Mouse (Mus musculus) MEL (cell line): ENCODE data around the gene Pold4. TPM values are rescaled to one million over a fixed set of nuclear protein-coding genes. Genes with fewer than 3 reads are reported as not detected.

ENCODE experiments used
- DNase-seq: peaks from one replicate; pipeline ENCODE4 v3.0.0; 2011; ENCODE audit warnings: low read depth, low spot score
- H3K27ac ChIP-seq: 2 replicates; pipeline ENCODE4 v1.5.1; 2012; ENCODE audit warnings: low read depth, mild to moderate bottlenecking, control low read depth, low read length, moderate library complexity; ENCODE audit not compliant: control insufficient read depth
- H3K27me3 ChIP-seq, 2 experiments: fragments of 150-350 bp in 1 of 2; sonication (generic) in 1 of 2; 2 replicates each; pipeline ENCODE4 v1.6.1; 2012; ENCODE audit warnings: low read length in 2 of 2, mild to moderate bottlenecking in 2 of 2, improper control_type of control experiment in 1 of 2, moderate library complexity in 1 of 2; ENCODE audit not compliant: insufficient read depth in 2 of 2, control insufficient read depth in 1 of 2
- H3K36me3 ChIP-seq, 2 experiments: 2 replicates each; pipeline ENCODE4 v1.6.1; 2012 to 2014; ENCODE audit warnings: low read length in 2 of 2, improper control_type of control experiment in 1 of 2, inconsistent platforms in 1 of 2, mild to moderate bottlenecking in 1 of 2; ENCODE audit not compliant: insufficient read depth in 2 of 2, control insufficient read depth in 1 of 2
- H3K4me1 ChIP-seq, 2 experiments: fragments of 150-350 bp in 1 of 2; sonication (generic) in 1 of 2; 2 replicates each; pipeline ENCODE4 v1.6.1; 2012; ENCODE audit warnings: low read length in 2 of 2, improper control_type of control experiment in 1 of 2, mild to moderate bottlenecking in 1 of 2; ENCODE audit not compliant: insufficient read depth in 2 of 2, control insufficient read depth in 1 of 2
- H3K4me3 ChIP-seq, 2 experiments: fragments of 150-350 bp in 1 of 2; sonication (generic) in 1 of 2; 2 replicates each; pipeline ENCODE4 v1.5.1; 2012; ENCODE audit warnings: low read depth in 2 of 2, low read length in 2 of 2, mild to moderate bottlenecking in 2 of 2, moderate library complexity in 2 of 2, control low read depth in 1 of 2, improper control_type of control experiment in 1 of 2; ENCODE audit not compliant: control insufficient read depth in 1 of 2, insufficient read depth in 1 of 2
- H3K79me2 ChIP-seq: 2 replicates; pipeline ENCODE4 v1.6.1; 2012; ENCODE audit warnings: mild to moderate bottlenecking, low read length, moderate library complexity; ENCODE audit not compliant: control insufficient read depth, poor library complexity, insufficient read depth
- H3K9ac ChIP-seq: 2 replicates; pipeline ENCODE4 v1.6.1; 2012; ENCODE audit warnings: low read depth, mild to moderate bottlenecking, control low read depth, low read length, moderate library complexity; ENCODE audit not compliant: control insufficient read depth, poor library complexity, severe bottlenecking
- H3K9me3 ChIP-seq: fragments of 150-350 bp; sonication (generic); replicated peaks from 2 replicates; pipeline ENCODE4 v1.6.1; 2012; ENCODE audit warnings: mild to moderate bottlenecking, low read length, improper control_type of control experiment, moderate library complexity; ENCODE audit not compliant: insufficient read depth
- BHLHE40 ChIP-seq: IDR thresholded peaks from 2 replicates; pipeline ENCODE4 v1.6.1; 2012; ENCODE audit warnings: low read depth, mild to moderate bottlenecking, inconsistent platforms, low read length, improper control_type of control experiment, borderline replicate concordance
- CHD1 ChIP-seq: IDR thresholded peaks from 2 replicates; pipeline ENCODE4 v1.6.1; 2012; ENCODE audit warnings: low read depth, mild to moderate bottlenecking, inconsistent platforms, low read length, improper control_type of control experiment
- CTCF ChIP-seq, 3 experiments: IDR thresholded peaks in 2 of 3; conservative IDR thresholded peaks in 1 of 3; 2 replicates each; pipeline ENCODE4 v1.5.1; 2011 to 2012; ENCODE audit warnings: low read length in 3 of 3, low read depth in 2 of 3, mild to moderate bottlenecking in 2 of 3, improper control_type of control experiment in 1 of 3, inconsistent platforms in 1 of 3, mixed read lengths in 1 of 3, moderate library complexity in 1 of 3; ENCODE audit not compliant: control insufficient read depth in 1 of 3, insufficient read depth in 1 of 3, poor library complexity in 1 of 3, severe bottlenecking in 1 of 3
- E2F4 ChIP-seq: IDR thresholded peaks from 2 replicates; pipeline ENCODE4 v1.6.1; 2011; ENCODE audit warnings: low read depth, low read length, improper control_type of control experiment, borderline replicate concordance
- ELF1 ChIP-seq: IDR thresholded peaks from 2 replicates; pipeline ENCODE4 v1.6.1; 2014; ENCODE audit warnings: low read depth, mild to moderate bottlenecking, inconsistent platforms, low read length, improper control_type of control experiment, moderate library complexity
- EP300 ChIP-seq, 2 experiments: IDR thresholded peaks; 2 replicates each; pipeline ENCODE4 v1.6.1; 2011; ENCODE audit warnings: improper control_type of control experiment in 2 of 2, low read length in 2 of 2, low read depth in 1 of 2, mild to moderate bottlenecking in 1 of 2
- ETS1 ChIP-seq: IDR thresholded peaks from 2 replicates; pipeline ENCODE4 v1.6.1; 2012; ENCODE audit warnings: low read depth, mild to moderate bottlenecking, inconsistent platforms, low read length, improper control_type of control experiment, moderate library complexity
- HCFC1 ChIP-seq: IDR thresholded peaks from 2 replicates; pipeline ENCODE4 v1.6.1; 2012; ENCODE audit warnings: low read depth, mild to moderate bottlenecking, inconsistent platforms, low read length, improper control_type of control experiment, moderate library complexity
- JUND ChIP-seq: IDR thresholded peaks from 2 replicates; pipeline ENCODE4 v1.6.1; 2011; ENCODE audit warnings: low read depth, mild to moderate bottlenecking, improper control_type of control experiment, low read length
- KAT2A ChIP-seq: conservative IDR thresholded peaks from 2 replicates; pipeline ENCODE4 v1.6.1; 2012; ENCODE audit warnings: low read depth, low read length, improper control_type of control experiment, inconsistent platforms
- MAFK ChIP-seq: IDR thresholded peaks from 2 replicates; pipeline ENCODE4 v1.6.1; 2011; ENCODE audit warnings: low read depth, mild to moderate bottlenecking, low read length, improper control_type of control experiment, borderline replicate concordance
- MAZ ChIP-seq: IDR thresholded peaks from 2 replicates; pipeline ENCODE4 v1.6.1; 2012; ENCODE audit warnings: low read depth, mild to moderate bottlenecking, inconsistent platforms, low read length, improper control_type of control experiment
- MEF2A ChIP-seq: IDR thresholded peaks from 2 replicates; pipeline ENCODE4 v1.6.1; 2014; ENCODE audit warnings: low read depth, mild to moderate bottlenecking, inconsistent platforms, low read length, improper control_type of control experiment; ENCODE audit not compliant: poor library complexity, insufficient replicate concordance, severe bottlenecking; ENCODE audit errors: extremely low read depth
- MXI1 ChIP-seq: IDR thresholded peaks from 2 replicates; pipeline ENCODE4 v1.6.1; 2011; ENCODE audit warnings: mild to moderate bottlenecking, low read depth, low read length, improper control_type of control experiment
- MYC ChIP-seq: IDR thresholded peaks from 2 replicates; pipeline ENCODE4 v1.6.1; 2011; ENCODE audit warnings: low read depth, mild to moderate bottlenecking, low read length, improper control_type of control experiment, moderate library complexity
- POLR2A ChIP-seq, 2 experiments: IDR thresholded peaks; 2 replicates each; pipeline ENCODE4 v1.6.1; 2011 to 2012; ENCODE audit warnings: low read length in 2 of 2, mild to moderate bottlenecking in 2 of 2, control low read depth in 1 of 2, improper control_type of control experiment in 1 of 2, low read depth in 1 of 2, moderate library complexity in 1 of 2; ENCODE audit not compliant: control insufficient read depth in 1 of 2, insufficient read depth in 1 of 2, poor library complexity in 1 of 2
- POLR2AphosphoS5 ChIP-seq: IDR thresholded peaks from 2 replicates; pipeline ENCODE4 v1.6.1; 2012; ENCODE audit warnings: low read depth, borderline replicate concordance, mild to moderate bottlenecking, inconsistent platforms, low read length, moderate library complexity, mixed read lengths
- RAD21 ChIP-seq: IDR thresholded peaks from 2 replicates; pipeline ENCODE4 v1.6.1; 2011; ENCODE audit warnings: mild to moderate bottlenecking, low read depth, low read length, improper control_type of control experiment
- SIN3A ChIP-seq: IDR thresholded peaks from 2 replicates; pipeline ENCODE4 v1.6.1; 2012; ENCODE audit warnings: low read length, improper control_type of control experiment, inconsistent platforms
- SMC3 ChIP-seq: IDR thresholded peaks from 2 replicates; pipeline ENCODE4 v1.6.1; 2011; ENCODE audit warnings: low read depth, low read length, improper control_type of control experiment
- TBP ChIP-seq: IDR thresholded peaks from 2 replicates; pipeline ENCODE4 v1.8.0; 2011; ENCODE audit warnings: low read depth, low read length, improper control_type of control experiment
- UBTF ChIP-seq: IDR thresholded peaks from 2 replicates; pipeline ENCODE4 v1.6.1; 2012; ENCODE audit warnings: low read depth, mild to moderate bottlenecking, inconsistent platforms, low read length, improper control_type of control experiment, moderate library complexity, borderline replicate concordance; ENCODE audit not compliant: insufficient read depth
- USF1 ChIP-seq: IDR thresholded peaks from 2 replicates; pipeline ENCODE4 v1.6.1; 2014; ENCODE audit warnings: low read depth, mild to moderate bottlenecking, inconsistent platforms, low read length, improper control_type of control experiment, moderate library complexity
- USF2 ChIP-seq, 2 experiments: IDR thresholded peaks; 2 replicates each; pipeline ENCODE4 v1.6.1; 2011 to 2012; ENCODE audit warnings: improper control_type of control experiment in 2 of 2, low read length in 2 of 2, borderline replicate concordance in 1 of 2, inconsistent platforms in 1 of 2, low read depth in 1 of 2, mild to moderate bottlenecking in 1 of 2; ENCODE audit not compliant: insufficient read depth in 1 of 2
- ZC3H11A ChIP-seq: IDR thresholded peaks from 2 replicates; pipeline ENCODE4 v1.6.1; 2012; ENCODE audit warnings: low read depth, mild to moderate bottlenecking, inconsistent platforms, low read length, improper control_type of control experiment
- ZKSCAN1 ChIP-seq: IDR thresholded peaks from 2 replicates; pipeline ENCODE4 v1.6.1; 2012; ENCODE audit warnings: low read depth, mild to moderate bottlenecking, inconsistent platforms, low read length, improper control_type of control experiment, moderate library complexity
- ZMIZ1 ChIP-seq: IDR thresholded peaks from 2 replicates; pipeline ENCODE4 v1.6.1; 2012; ENCODE audit warnings: low read depth, mild to moderate bottlenecking, inconsistent platforms, low read length, improper control_type of control experiment, moderate library complexity
- polyA plus RNA-seq, 2 experiments: library from polyadenylated mRNA; stranded (reverse) in 1 of 2; unstranded in 1 of 2; fragments of >175 nt in 1 of 2; fragments of >200 nt in 1 of 2; gene quantifications; 2 replicates each; pipeline versions ENCODE4 v1.2.1 to v1.2.4; 2012; ENCODE audit warnings: low replicate concordance in 2 of 2, low read depth in 1 of 2; ENCODE audit not compliant: insufficient read length in 2 of 2, insufficient read depth in 1 of 2, missing spikeins in 1 of 2
- total RNA-seq: library from RNA; depleted of rRNA; stranded (reverse); fragments of 300-350 nt; gene quantifications from 2 replicates; pipeline ENCODE4 v1.2.3, GENCODE M21; 2012

The Pold4 gene
- total and polyA plus RNA-seq, 3 experiments, result 18.5 to 40.4 TPM; not detected in 1

GRCm38 (mm10) chr19:4227894-4228678, 3.6 kb upstream of the Pold4 start:
- Histone ChIP-seq H3K27me3 (no peaks in the 10 kb centered on the region), H3K79me2 (peaks cover 2% of the 10 kb centered on the region; the same call in 1 of the 2 replicates), H3K27ac (no peak overlapping the region), H3K9me3 (no peaks in the 10 kb centered on the region), H3K4me1 (peaks cover 2 to 29% of the 10 kb centered on the region in 2 experiments; a peak in 3 of 4 replicates), H3K4me3 (no peak overlapping the region), H3K9ac (peak overlapping the region; percentile 35; the same call in 1 of the 2 replicates), H3K36me3 (peaks cover 0 to 11% of the 10 kb centered on the region in 2 experiments; a peak in 2 of 4 replicates)
- peak; percentile 48; the same call in 1 of the 2 replicates for TF ChIP-seq ZKSCAN1
- TF ChIP-seq ETS1, result 0 out of 2 replicates have a peak, but pooled peaks have one; percentile 16
- TF ChIP-seq BHLHE40, result no peak
- no peak for TF ChIP-seq ZMIZ1
- TF ChIP-seq MAZ, result 0 out of 2 replicates have a peak, but pooled peaks have one; percentile 34
- peak; percentile 94 for TF ChIP-seq ZC3H11A
- no peak for TF ChIP-seq MEF2A
- peak; percentile 88 to 98 (median 98) for TF ChIP-seq CTCF (IDR thresholded peaks at IDR 0.05 in 2 of 3, conservative IDR thresholded peaks at IDR 0.05 in 1 of 3; ENCODE audit: control insufficient read depth in 1 of 3, insufficient read depth in 1 of 3, low read depth in 2 of 3, low read length in 3 of 3, poor library complexity in 1 of 3, severe bottlenecking in 1 of 3)
- no peak for TF ChIP-seq USF2 (IDR thresholded peaks at IDR 0.05; ENCODE audit: borderline replicate concordance in 1 of 2, insufficient read depth in 1 of 2, low read depth in 1 of 2, low read length in 2 of 2)
- TF ChIP-seq SMC3, result peak; percentile 98
- TF ChIP-seq RAD21, result peak; percentile 99
- TF ChIP-seq UBTF, result no peak
- TF ChIP-seq TBP, result no peak
- TF ChIP-seq USF1, result 0 out of 2 replicates have a peak, but pooled peaks have one; percentile 8
- TF ChIP-seq HCFC1, result 0 out of 2 replicates have a peak, but pooled peaks have one; percentile 38
- TF ChIP-seq KAT2A, result no peak
- TF ChIP-seq POLR2AphosphoS5, result no peak
- TF ChIP-seq MYC, result no peak
- TF ChIP-seq POLR2A (IDR thresholded peaks at IDR 0.05; ENCODE audit: control insufficient read depth in 1 of 2, insufficient read depth in 1 of 2, low read depth in 1 of 2, low read length in 2 of 2, poor library complexity in 1 of 2), result no peak
- peak; percentile 48; the same call in 1 of the 2 replicates for TF ChIP-seq ELF1
- 0 out of 4 replicates have a peak, but pooled peaks of 1 of the 2 experiments have one; percentile 19 for TF ChIP-seq EP300 (IDR thresholded peaks at IDR 0.05; ENCODE audit: low read depth in 1 of 2, low read length in 2 of 2)
- no peak; the same call in 1 of the 2 replicates for TF ChIP-seq JUND
- peak; percentile 55; the same call in 1 of the 2 replicates for TF ChIP-seq MXI1
- no peak for TF ChIP-seq MAFK
- TF ChIP-seq E2F4, result no peak
- TF ChIP-seq CHD1, result no peak
- peak; percentile 78 for TF ChIP-seq SIN3A
- DNase-seq, result peak; percentile 89
